Mouse (Mus musculus) liver, postnatal 0 days (tissue): Measurements from ENCODE around the gene Nfasc.

Experiments
- CTCF ChIP-seq: sonication (generic); IDR thresholded peaks from 2 replicates; pipeline ENCODE4 v1.5.1; 2016; ENCODE audit warnings: antibody characterized with exemption, low read depth
- EP300 ChIP-seq: IDR thresholded peaks from 2 replicates; pipeline ENCODE4 v1.6.1; 2016; ENCODE audit warnings: antibody characterized with exemption, low read depth, mild to moderate bottlenecking

GRCm38 (mm10) chr1:132518621-132519020 is 223.0 kb downstream of the Nfasc start:
- TF ChIP-seq CTCF = no peak
- no peak for TF ChIP-seq EP300
